Mouse (Mus musculus): ENCODE results near the gene Usp4. TPM values are rescaled to one million over a fixed set of nuclear protein-coding genes. Genes with fewer than 3 reads are reported as not detected.
"Not testable (repeated sequence)": the region's sequence is repeated elsewhere in the genome, so short reads cannot be mapped to it uniquely, and the experiment has no call there.

Gene Usp4
- polyA plus RNA-seq (2015; fragmentation: Nextera tagmentation; extraction: Ambion mirVana) = 143 and 146 TPM in 2 replicates

DNA sequence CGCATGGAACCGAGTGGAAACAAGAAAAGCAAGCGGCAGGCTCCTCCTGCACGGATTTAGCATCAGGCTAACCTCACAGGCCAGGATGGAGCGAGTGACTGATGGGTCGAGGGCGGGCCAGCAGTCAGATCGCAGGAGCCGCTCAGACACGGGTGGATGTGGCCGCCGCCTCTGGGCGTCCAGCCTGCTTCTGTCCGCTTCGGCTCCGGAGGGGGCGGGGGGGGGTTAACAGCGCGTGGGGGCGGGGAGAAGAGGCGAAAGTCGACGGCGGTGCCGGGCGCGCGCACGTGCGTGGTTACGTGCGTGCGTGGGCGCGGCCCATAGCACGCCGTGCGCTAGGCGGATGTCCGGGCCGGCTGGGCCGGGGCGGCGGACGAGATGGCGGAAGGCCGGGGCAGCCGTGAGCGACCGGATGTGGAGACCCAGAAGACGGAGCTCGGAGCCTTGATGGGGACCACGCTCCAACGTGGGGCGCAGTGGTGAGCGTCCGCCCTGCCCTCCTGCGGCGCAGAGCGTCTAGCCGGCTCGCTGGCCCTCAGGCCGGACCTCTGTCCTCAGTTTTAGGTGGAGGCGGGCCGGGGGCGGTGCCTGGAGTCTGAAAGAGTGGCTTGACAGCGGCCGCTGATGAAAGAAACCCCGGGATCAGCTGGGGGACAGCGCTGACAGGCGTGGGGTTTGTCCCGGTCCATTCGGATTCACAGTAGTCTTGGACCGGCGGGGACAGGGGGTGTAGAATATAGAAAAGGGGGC, at the start of gene Usp4:
Usp4 (plus strand) TSS at position 314 of the 750 bp plus-strand sequence.
- Histone ChIP-seq H3K27ac (peak within 1 kb of the TSS; percentile 98), H3K4me2 (replicated peaks) (peak within 1 kb of the TSS; percentile 75), H3K4me1 (replicated peaks) (peaks cover 30% of the 10 kb centered on the region), H3K36me3 (peaks cover 30% of the 10 kb centered on the region), H3K9me3 (no peaks in the 10 kb centered on the region), H3K9ac (replicated peaks) (peak within 1 kb of the TSS; percentile 86), H3K27me3 (no peaks in the 10 kb centered on the region), H3K4me3 (replicated peaks) (peak within 1 kb of the TSS; percentile 75)
- ATAC-seq = peak; percentile 98
- under 1% methylated on average over 63 of the region's 75 CpGs for WGBS

DNA sequence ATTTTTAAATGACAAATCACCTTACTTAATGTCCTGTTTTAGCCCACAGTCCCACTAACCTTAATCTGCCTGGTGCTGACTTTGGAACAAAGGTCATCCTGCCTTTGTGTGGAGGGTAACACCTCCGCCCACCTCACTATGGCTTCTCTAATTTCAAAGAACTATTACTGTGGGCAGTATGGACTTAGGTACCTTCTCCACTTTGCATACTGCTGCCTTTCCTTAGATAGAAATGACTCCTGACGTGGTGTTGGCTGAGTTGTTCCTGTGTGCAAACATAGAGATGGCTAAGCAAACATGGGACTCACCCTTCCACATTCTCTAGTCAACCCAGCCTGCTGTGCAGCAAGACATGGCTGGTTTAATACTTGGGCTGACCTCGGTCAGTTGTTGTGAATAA, 45.8 kb upstream of the Usp4 start:
- Histone ChIP-seq H3K4me2 (replicated peaks) (no peak overlapping the region), H3K4me1 (replicated peaks) (peaks cover 19% of the 10 kb centered on the region), H3K27ac (no peak overlapping the region), H3K9ac (replicated peaks) (no peak overlapping the region), H3K4me3 (replicated peaks) (no peak overlapping the region), H3K9me3 (no peaks in the 10 kb centered on the region), H3K36me3 (peaks cover 42% of the 10 kb centered on the region), H3K27me3 (no peaks in the 10 kb centered on the region)
- no peak for ATAC-seq
- 91% methylated on average over 3 of the region's 3 CpGs for WGBS

DNA sequence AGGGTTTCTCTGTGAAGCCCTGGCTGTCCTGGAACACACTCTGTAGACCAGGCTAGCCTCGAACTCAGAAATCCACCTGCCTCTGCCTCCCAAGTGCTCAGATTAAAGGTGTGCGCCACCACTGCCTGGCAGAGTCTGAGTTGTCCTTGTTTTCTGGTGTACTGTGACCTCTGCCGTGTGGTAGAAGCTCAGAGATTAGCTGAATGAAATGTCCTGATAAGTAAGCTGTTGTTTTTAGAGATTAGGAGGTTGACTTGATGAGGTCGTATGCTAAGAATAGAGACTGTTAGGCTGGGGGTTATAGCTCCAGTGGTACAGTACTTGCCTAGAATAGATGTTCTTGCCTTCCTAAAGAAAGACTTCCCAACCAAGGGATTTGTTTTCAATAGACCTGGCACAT, 42.9 kb upstream of the Usp4 start:
- peak overlapping the region; percentile 93 for H3K4me3 ChIP-seq (replicated peaks)
- no peak for ATAC-seq
- H3K4me2 ChIP-seq (replicated peaks) = peak overlapping the region; percentile 91
- H3K27me3 ChIP-seq = no peaks in the 10 kb centered on the region
- no peaks in the 10 kb centered on the region for H3K9me3 ChIP-seq
- H3K27ac ChIP-seq = no peak overlapping the region
- H3K4me1 ChIP-seq (replicated peaks) = peaks cover 36% of the 10 kb centered on the region
- H3K9ac ChIP-seq (replicated peaks) = peak overlapping the region; percentile 89
- 88% methylated on average over 4 of the region's 4 CpGs for WGBS
- peaks cover 37% of the 10 kb centered on the region for H3K36me3 ChIP-seq

DNA sequence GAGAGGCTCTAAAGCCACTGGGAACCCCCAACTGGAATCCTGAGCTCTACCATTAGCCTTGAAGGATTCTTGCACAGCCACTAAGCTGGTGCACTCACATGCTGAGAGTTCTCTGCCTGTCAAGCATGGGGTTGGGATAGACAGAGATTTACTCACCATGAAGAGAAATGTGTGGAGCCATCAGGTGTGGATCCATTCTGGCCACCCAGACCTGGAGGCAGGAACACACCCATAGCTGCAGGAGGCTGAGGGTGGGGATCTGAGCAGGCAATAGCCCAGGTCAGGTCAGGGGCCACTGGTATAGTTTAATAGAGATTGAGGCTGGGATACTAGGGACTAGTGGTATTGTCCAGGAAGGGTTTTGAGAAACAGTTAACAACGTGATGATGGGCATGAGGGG, 42.5 kb upstream of the Usp4 start:
- Histone ChIP-seq H3K36me3 (peaks cover 36% of the 10 kb centered on the region), H3K27me3 (no peaks in the 10 kb centered on the region), H3K4me2 (replicated peaks) (peak overlapping the region; percentile 91), H3K4me3 (replicated peaks) (peak overlapping the region; percentile 93), H3K4me1 (replicated peaks) (peaks cover 41% of the 10 kb centered on the region), H3K27ac (peak overlapping the region; percentile 98), H3K9ac (replicated peaks) (peak overlapping the region; percentile 89), H3K9me3 (no peaks in the 10 kb centered on the region)
- ATAC-seq = 0 out of 2 replicates have a peak, but pooled peaks have one; percentile 6
- 12% methylated on average over 1 of the region's 1 CpGs for WGBS

DNA sequence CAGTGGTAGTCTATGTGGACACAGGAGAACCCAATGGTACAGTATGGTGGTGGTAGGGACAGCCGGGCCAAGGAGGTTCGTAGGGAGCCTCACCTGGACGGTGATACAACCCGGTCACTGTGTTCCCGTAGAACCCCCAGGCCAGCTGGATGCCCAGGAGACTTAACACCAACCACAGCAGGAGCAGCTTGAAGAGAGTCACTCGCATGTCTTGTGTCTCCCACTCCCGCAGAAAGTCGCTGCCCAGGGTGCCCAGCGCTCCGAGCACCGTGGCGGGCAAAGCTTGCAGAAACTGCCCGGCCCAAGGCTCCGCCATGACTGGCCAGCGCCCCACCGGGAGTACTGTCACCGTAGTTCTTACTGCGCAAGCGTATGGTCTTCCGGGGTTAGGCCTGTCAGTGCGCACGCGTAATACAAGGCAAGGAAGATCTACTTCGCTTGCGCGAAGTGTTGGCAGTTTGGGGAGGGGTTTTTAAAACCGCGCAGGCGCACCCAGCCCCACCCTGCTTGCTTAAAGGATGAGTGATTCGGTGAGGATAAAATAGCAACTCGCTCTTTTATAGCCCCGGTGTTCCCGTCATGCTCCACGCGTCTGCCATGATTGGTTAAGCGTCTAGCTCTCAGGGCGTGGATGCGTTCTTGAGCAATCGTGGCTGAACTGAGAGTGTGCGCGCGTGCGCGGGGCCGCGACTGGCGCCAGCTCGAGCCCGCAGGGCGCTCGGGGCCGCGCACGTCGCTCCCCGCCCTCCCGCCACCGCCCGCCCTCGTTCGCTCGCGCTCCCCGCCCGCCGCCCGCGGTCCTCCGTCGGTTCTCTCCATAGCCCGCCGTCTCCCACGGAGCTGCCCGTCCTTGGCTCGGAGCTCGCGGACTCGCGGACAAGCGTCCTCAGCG, 41.8 kb upstream of the Usp4 start, which contains the start of the genes Rhoa and Tcta:
Rhoa (plus strand) TSS at position 501 of the 892 bp plus-strand sequence.
Tcta (minus strand) TSS at position 532 of the 892 bp plus-strand sequence.
- H3K4me3 ChIP-seq (replicated peaks) = peak within 1 kb of the TSS; percentile 93
- peak; percentile 97 for ATAC-seq
- H3K9me3 ChIP-seq = no peaks in the 10 kb centered on the region
- H3K4me1 ChIP-seq (replicated peaks) = peaks cover 41% of the 10 kb centered on the region
- peaks cover 31% of the 10 kb centered on the region for H3K36me3 ChIP-seq
- peak within 1 kb of the TSS; percentile 98 for H3K27ac ChIP-seq
- H3K27me3 ChIP-seq = no peaks in the 10 kb centered on the region
- peak within 1 kb of the TSS; percentile 91 for H3K4me2 ChIP-seq (replicated peaks)
- under 1% methylated on average over 74 of the region's 81 CpGs for WGBS
- H3K9ac ChIP-seq (replicated peaks) = peak within 1 kb of the TSS; percentile 92

DNA sequence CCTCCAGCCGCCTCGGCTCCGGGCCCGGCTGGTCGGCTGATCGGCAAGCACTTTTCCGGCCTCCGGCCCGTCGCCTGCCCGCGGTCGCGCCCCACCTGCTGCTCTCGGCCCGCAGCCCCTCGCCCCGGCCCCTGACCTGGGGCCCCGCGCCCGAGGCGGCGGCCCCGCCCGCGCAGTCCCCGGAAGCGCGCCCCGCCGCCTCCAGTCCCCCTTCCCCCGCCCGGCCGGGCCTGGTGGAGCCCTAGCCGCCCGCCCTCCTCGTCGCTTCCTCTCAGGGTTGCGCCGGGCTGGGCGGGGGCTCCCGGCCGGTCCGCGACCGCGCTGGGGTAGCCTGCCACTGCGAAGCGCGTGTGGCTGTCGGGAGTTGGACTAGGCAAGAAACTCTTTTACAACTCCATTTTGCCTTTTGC, 41.1 kb upstream of the Usp4 start:
- peaks cover 47% of the 10 kb centered on the region for H3K4me1 ChIP-seq (replicated peaks)
- no peaks in the 10 kb centered on the region for H3K27me3 ChIP-seq
- peak overlapping the region; percentile 98 for H3K27ac ChIP-seq
- H3K9me3 ChIP-seq = no peaks in the 10 kb centered on the region
- peak overlapping the region; percentile 62 for H3K4me2 ChIP-seq (replicated peaks)
- peak; percentile 71 for ATAC-seq
- peaks cover 25% of the 10 kb centered on the region for H3K36me3 ChIP-seq
- WGBS = under 1% methylated on average over 48 of the region's 51 CpGs
- peak overlapping the region; percentile 93 for H3K4me3 ChIP-seq (replicated peaks)
- peak overlapping the region; percentile 92 for H3K9ac ChIP-seq (replicated peaks)

DNA sequence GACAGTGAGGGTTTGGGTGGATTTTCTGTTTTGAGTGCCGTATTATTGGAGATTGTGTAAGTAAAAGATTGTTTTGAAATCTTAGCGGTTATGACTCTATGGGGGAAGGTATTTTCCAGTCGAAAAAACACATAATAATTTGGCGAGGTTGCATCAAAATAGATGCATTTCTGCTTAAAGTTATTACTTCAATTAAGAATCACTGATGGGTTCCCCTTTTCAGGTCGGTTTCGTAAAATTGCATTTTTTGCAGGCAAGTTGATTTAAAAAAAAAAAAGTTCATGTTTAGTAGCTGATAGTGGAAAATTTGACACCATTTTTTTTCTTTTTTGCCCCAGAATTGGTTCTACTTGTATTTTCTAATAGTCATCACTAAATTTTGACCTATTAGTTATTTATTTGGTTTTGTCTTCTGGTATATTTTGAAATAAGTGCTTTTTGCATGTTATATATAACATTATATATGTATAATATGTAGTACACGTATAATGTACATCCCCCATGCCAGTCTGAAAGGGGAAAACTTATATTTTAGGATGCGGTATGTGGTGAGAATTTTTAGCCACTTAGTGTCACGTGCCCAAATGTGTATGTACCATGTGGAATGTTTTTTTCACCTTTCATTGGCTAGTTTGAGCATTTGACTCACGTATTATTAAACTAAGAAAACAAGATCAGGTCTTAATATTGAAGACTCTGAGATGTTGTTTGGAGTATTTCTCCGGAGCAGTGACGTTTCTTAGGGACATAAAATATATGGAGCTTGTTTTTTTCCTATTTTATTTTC, 40.4 kb upstream of the Usp4 start:
- Histone ChIP-seq H3K36me3 (peaks cover 20% of the 10 kb centered on the region), H3K27ac (peak overlapping the region; percentile 98), H3K27me3 (no peaks in the 10 kb centered on the region), H3K4me2 (replicated peaks) (peak overlapping the region; percentile 62), H3K4me3 (replicated peaks) (peak overlapping the region; percentile 93), H3K4me1 (replicated peaks) (peaks cover 51% of the 10 kb centered on the region), H3K9me3 (no peaks in the 10 kb centered on the region), H3K9ac (replicated peaks) (peak overlapping the region; percentile 92)
- 24% methylated on average over 12 of the region's 12 CpGs for WGBS
- ATAC-seq = no peak

DNA sequence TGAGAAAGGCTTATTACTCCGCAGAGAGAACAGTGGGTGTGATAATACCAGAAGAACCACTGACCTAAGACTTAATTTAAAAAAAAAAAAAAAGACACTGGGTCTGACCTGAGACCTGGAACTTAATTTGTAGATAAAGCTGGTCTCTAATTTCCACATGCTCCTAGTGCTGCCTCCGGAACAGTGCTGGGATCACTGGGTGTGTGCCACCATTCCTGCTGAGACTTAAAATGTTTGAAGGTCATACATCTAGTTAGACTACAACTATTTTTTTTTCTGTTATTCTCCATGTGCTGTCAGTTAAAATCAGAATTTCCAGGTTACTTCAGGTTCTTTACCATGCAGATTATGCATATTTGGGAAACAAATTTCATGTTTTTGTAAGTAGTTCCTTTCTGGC, 39.5 kb upstream of the Usp4 start:
- no peak for ATAC-seq
- Histone ChIP-seq H3K9ac (replicated peaks) (peak overlapping the region; percentile 57), H3K4me3 (replicated peaks) (peak overlapping the region; percentile 93), H3K27me3 (no peaks in the 10 kb centered on the region), H3K4me1 (replicated peaks) (peaks cover 51% of the 10 kb centered on the region), H3K36me3 (peaks cover 11% of the 10 kb centered on the region), H3K27ac (no peak overlapping the region), H3K9me3 (no peaks in the 10 kb centered on the region), H3K4me2 (replicated peaks) (peak overlapping the region; percentile 62)
- 66% methylated on average over 2 of the region's 2 CpGs for WGBS

DNA sequence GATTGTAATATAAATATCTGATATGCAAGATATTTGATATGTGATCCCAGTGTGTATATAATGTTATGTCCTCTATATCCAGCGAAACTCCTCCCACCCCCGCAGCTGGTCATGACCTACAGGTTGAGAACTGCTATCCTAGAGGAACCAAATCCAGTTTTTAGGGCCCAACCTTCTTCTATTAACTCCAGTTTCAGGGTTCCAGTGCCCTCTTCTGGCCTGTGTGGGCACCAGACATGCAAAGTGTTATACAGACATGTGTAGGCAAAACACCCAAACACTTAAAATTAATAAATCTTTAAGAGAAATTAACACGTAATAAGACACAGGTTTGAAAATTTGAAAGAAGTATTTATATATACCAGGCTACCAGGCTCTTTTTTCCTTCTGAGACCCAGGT, 30.1 kb upstream of the Usp4 start:
- no peak overlapping the region for H3K27ac ChIP-seq
- no peak overlapping the region for H3K9ac ChIP-seq (replicated peaks)
- H3K27me3 ChIP-seq = no peaks in the 10 kb centered on the region
- no peaks in the 10 kb centered on the region for H3K9me3 ChIP-seq
- H3K4me1 ChIP-seq (replicated peaks) = no peaks in the 10 kb centered on the region
- H3K36me3 ChIP-seq = peaks cover 12% of the 10 kb centered on the region; the same call in 1 of the 2 replicates
- no peak overlapping the region for H3K4me2 ChIP-seq (replicated peaks)
- no peak overlapping the region for H3K4me3 ChIP-seq (replicated peaks)
- no peak for ATAC-seq
- over 99% methylated on average over 3 of the region's 3 CpGs for WGBS

DNA sequence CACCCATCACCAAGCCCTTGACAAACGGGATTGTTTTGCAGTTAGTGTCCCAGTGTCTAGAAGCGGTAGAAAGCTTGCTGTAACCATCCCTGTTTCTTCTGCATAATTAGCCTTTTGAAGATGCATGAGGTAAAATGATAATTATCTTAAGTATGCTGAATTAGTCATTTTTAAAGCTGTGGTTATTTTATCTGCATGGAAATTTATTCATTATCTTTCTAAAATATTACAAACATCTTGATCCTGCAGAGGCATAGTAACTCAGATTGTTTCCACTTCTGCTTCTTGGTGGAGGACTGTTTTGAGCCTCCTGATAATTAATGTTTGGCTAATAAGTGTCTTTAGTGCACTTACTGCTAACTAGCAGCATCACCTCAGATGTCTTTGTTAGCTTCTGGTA, 29.2 kb upstream of the Usp4 start:
- H3K4me3 ChIP-seq (replicated peaks) = no peak overlapping the region
- WGBS = 79% methylated on average over 2 of the region's 2 CpGs
- no peak overlapping the region for H3K27ac ChIP-seq
- H3K27me3 ChIP-seq = no peaks in the 10 kb centered on the region
- ATAC-seq = no peak
- no peaks in the 10 kb centered on the region for H3K9me3 ChIP-seq
- no peak overlapping the region for H3K4me2 ChIP-seq (replicated peaks)
- H3K9ac ChIP-seq (replicated peaks) = no peak overlapping the region
- H3K4me1 ChIP-seq (replicated peaks) = no peaks in the 10 kb centered on the region
- H3K36me3 ChIP-seq = peaks cover 12% of the 10 kb centered on the region; the same call in 1 of the 2 replicates

DNA sequence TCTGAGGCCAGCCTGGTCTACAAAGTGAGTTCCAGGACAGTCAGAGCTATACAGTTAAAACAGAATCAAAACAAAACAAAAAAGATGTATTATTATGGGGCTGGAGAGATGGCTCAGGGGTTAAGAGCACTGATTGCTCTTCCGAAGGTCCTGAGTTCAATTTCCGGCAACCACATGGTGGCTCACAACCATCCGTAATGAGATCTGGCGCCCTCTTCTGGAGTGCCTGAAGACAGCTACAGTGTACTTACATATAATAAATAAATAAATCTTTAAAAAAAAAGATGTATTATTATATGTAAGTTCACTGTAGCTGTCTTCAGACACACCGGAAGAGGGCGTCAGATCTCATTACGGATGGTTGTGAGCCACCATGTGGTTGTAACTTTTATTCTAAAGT, 25.6 kb upstream of the Usp4 start:
- 94% methylated on average over 7 of the region's 7 CpGs for WGBS
- H3K27me3 ChIP-seq; H3K4me2 ChIP-seq (replicated peaks); H3K9ac ChIP-seq (replicated peaks); H3K27ac ChIP-seq; ATAC-seq; H3K9me3 ChIP-seq; H3K4me1 ChIP-seq (replicated peaks); H3K4me3 ChIP-seq (replicated peaks): not testable (repeated sequence)
- H3K36me3 ChIP-seq = peaks cover 14% of the 10 kb centered on the region; the same call in 1 of the 2 replicates
